Mouse (Mus musculus): Measurements from ENCODE around the gene Fkbp8.

DNA sequence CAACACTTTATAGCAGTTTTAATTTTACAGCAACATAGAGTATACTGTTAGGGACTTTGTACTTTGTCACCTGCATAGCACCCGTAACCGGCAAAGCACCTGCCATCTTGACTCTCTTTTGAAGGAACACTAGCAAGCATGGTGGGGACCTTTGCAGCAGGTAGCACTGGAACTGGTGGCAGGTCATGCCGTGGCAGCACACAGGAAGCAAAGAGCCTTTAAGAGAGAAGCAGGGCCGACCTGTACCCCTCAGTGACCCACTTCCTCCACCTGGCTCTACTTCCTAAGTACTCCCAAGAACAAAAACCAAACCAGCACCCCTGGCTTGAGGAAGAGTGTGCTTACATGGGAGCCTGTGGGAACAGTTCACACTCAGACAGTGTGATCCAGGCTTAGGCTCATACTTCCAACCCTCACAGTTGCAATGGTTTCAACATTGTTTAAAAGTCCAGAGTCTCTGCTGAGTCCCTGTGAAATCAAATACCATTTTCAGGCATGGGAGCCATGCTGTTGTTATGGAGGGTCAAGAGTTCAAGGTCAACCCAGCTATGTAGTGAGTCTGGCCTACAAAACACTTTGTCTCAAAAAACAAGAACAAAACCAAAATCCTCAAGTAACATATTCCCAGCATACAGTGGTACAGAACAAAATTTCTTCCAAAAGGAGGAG, 27.7 kb downstream of the Fkbp8 start:
- TF ChIP-seq POLR2A (IDR thresholded peaks at IDR 0.05; ENCODE audit: insufficient read depth, low read length) (no peak), CTCF (IDR thresholded peaks at IDR 0.05; ENCODE audit: low read depth, low read length) (no peak), EP300 (IDR thresholded peaks at IDR 0.05; ENCODE audit: insufficient read depth, low read depth, low read length) (no peak)

All from ES-Bruce4 (cell line).